Mouse (Mus musculus): ENCODE measurements around the gene Ret.

Gene Ret

DNA sequence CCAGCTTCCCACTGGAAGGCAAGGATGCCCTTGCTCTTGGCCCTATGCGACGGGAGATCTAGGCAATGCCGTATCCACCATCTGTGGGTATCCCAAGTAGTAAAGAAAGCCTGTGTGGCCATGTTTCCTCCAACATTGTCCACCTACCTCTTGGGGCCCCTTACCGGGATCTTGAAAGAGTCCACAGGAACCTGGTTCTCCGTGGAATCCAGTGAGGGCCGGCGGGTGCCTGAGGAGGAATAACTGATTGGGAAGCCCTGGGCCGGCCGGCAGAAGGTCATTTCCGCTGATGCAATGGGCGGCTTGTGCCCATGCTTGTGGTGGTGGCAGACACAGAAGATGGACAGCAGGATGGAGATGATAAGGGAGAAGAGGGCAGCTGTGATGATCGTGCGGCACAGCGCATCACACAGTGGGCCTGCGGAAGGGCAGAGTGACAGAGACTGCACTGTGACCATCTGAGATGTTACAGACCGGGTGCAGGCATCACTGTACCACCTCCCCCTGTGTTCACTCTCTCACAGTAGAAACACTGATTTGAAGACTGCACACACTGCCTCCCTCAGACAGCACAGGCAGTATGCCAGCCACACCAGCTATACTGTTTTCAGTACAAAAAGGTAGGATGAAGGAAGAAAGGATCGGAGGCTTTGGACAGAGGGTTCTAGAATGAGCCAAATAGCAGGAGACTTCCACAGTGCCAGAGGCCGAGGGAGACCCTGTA, 24.1 kb downstream of the Ret start:
- no peak for DNase-seq

DNA sequence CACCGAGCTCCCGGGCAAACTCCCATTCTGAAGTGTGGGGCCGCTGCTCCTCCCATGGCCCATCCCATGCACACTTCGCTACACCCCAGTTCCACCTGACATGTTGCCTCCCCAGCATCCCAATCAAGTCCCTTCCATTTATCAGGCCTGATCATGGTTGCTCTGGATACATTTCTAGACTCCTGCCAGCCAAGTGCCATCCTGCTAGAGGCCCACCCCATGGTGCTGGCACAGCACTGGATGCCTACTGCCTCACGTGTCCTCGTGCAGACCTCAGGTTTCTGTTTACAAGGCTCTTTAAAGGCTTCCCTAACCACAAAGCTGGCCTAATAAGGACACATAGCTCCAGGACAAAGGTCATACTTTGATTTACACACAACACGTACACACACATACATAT, 26.1 kb downstream of the Ret start:
- no peak for DNase-seq

DNA sequence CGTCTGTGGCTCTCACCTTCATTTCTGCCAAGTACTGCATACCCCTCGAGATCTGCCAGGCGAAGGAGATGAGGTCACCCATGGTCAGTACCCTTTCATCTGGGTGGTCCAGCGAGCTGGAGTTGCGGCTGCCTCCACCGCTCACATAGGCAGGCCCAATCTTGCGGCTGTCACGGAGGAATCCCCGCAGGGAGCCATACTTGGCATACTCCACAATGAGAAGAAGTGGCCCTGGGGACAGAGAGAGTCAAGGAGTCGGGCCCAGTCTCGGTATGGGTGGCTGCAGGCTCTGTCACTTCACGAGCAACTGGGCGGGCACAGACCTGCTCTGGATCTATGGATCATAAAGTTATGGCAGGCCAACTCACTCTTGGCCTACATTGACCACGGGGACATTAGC, 29.4 kb downstream of the Ret start:
- no peak for DNase-seq

DNA sequence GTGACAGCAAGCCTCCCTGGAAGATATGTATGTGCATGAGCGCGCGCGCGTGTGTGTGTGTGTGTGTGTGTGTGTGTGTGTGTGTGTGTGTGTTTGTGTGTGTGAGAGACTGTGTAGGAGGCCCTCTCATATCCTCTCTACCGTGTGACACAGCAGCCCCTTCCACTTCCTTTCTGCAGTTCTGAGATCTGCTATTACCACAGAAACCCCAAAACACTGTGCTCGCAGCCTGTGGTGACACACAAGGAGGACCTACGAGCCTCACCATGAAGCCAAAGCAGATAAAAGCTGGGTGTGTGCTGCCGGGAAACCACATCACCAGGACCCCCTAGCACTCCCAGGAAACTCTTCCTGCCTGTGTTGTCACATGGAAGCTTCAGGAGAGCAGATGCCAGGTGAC, 30.5 kb downstream of the Ret start:
- DNase-seq, result no peak

DNA sequence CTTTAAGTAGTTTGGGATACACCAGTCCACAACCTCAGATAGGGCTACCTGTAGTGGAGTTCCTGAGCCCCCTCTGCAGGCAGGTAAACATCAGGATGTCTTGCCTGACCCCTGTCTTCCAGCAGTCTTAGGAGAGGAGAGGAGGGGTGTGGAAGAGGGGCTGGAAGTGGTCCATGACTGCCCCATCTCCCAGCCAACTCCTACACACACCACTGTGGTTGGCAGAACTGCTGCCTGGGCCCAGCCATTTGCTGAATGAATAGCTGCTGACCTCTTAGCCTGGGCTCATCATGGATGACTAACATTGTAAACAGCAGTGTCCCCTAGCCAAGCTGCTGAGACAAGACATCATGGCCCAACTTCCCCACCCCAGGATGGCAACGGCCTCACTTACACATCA, 32.0 kb downstream of the Ret start:
- DNase-seq, result no peak

DNA sequence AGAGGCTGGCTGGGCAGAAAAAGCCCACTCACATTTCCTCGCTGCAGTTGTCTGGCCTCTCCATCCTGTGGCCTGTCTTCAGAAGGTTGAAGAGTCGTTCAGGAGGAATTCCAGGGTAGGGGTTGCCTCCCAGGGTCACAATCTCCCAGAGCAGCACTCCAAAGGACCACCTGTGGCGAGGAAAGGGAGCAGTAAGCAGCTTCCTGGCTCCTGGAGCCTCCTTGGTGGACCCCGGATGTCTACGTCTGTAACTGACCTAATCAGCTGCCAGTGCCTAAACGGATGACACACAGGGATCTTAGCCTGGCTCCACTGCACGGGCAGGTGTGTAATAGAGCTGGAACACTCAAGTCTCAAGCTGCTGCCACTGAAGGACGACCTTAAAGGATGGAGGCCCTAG, 32.8 kb downstream of the Ret start:
- DNase-seq, result no peak

DNA sequence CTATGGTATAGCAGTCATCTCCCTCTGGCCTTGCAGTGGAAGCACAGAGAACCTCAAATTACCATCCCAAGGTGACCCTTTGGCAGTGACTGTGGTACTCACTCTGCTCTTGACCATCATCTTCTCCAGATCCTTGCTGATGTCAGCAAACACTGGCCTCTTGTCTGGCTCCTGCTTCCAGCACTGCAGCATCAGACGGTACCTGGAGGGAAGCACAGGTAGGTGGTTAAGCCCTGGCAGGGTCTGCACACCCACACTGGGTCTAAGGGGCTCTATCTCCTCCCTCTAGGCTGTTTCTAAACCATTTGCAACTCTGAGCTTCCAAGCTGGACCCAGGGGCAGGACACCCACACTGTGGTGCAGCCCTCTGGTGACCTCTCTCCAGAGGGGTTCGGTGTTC, 34.4 kb downstream of the Ret start:
- no peak for DNase-seq

DNA sequence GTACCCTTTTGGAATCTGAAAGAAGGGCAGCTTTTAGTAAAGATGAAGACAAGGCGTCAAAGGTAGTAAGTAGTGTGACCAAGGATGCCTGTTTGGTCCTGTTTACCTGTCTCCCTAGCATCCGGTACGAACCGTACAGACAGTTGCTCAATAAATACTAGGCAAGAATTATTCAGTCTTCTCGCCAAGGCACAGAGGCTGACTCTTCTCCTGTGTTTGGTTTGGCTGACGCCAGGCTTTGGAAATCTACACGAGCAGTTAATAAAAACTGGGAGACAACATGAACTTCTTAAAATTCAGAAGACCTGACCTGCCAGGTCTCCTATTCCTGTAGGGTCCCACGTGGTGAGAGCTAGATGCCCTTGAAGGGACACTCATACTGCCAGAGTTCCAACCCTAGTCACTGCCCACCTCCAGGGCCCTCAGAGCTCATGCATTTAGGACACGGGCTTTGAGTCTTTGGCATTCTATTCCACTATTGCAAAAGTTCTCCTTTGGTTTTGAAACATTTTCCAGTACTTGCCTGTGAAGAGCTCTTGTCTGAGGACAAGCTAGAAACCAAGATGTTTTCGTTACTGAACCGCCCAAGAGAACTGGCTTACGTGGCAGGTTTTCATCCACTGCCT, 34.9 kb downstream of the Ret start:
- DNase-seq, result no peak

DNA sequence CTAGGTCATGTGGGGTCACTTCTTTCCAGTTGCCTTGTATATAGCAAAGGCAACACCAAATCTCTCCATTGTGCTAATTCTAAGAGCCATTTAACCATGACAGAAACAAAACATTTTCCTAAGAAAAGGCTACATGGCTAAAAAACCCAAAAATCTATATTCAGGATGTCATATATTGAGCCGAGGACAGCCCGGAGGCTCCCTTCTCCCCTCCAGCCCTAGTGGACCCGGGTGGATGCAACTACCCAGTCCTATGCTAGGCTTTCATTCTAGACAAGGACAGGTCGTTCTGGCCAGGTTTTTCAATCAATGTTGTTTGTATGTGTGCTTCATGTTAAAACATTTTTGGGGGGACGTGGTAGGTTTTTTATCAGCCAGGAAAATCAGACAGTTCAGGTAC, 44.4 kb downstream of the Ret start:
- no peak for DNase-seq

DNA sequence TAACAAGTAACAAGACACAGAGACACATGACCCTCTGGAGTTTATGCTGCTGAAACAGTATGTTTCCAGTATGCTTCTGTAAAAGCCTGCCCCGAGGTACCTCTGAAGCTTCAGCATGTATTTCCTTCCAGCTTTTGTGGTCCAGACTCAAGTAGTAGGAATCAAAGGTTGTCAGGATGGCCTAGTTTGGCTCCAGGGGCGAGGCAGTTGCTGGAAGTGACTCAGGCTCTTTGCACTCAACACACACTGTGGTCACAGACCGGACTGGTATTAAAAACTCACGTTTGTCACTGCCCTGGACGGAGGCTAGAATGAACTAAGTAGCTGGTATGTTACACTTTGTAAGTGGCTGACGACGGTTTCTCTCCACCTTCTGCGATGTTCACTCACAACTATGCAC, 46.5 kb downstream of the Ret start:
- no peak for DNase-seq

DNA sequence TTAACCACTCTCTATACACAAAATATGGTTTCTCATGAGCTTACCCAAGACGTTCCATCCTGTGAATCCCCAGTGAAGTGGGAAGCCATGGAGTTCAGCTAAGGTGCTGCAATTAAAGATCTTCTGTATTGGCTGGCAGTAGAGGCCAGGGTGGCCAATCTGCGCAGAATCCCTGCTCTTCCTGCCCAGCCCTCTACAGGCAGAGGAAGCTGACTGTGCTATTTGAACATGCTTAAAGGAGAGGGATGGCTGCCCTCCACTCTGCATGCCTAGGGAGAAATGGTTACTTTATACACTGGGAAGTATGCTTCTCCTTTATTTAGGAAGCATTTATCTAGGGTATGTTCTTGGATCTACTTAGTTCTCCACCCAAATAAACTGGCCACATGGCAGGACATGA, 47.0 kb downstream of the Ret start:
- no peak for DNase-seq

DNA sequence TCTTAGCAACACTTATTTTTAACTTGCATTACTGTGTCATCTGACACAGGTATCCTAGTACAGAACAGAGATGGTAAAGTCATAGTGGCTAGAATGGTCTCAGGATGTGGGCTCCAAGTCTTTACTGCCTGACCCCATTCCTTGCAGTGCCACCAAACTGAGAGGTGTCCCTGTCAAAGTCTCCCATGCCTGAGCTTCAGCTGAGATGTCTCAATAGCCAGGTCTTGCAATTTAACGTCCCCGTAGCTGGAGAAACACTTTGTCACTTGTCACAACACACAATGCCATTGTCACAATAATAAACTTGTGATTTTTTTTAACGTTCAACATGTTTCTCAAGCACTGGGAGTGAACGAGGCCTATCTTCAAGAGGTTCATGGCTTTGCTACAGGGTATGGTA, 47.4 kb downstream of the Ret start:
- DNase-seq, result no peak

DNA sequence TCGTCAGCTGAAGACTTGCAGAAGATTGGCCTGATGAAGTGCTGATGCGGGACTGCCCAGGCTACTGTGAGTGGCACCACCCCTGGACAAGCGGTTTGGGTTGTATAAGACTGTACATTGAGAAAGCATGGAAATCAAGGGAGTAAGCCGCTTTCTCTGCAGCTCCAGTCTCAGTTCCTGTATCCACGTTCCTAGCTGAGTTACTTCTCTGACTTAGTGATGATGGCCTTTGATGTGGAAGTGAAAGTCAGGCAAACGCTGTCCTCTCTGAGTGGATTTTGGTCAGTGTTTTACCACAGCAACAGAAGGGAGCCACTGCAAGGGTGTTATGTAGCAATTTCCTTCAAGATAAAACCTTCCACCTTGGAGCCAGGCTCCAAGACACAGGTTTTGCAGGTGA, 56.6 kb downstream of the Ret start:
- DNase-seq, result no peak

DNA sequence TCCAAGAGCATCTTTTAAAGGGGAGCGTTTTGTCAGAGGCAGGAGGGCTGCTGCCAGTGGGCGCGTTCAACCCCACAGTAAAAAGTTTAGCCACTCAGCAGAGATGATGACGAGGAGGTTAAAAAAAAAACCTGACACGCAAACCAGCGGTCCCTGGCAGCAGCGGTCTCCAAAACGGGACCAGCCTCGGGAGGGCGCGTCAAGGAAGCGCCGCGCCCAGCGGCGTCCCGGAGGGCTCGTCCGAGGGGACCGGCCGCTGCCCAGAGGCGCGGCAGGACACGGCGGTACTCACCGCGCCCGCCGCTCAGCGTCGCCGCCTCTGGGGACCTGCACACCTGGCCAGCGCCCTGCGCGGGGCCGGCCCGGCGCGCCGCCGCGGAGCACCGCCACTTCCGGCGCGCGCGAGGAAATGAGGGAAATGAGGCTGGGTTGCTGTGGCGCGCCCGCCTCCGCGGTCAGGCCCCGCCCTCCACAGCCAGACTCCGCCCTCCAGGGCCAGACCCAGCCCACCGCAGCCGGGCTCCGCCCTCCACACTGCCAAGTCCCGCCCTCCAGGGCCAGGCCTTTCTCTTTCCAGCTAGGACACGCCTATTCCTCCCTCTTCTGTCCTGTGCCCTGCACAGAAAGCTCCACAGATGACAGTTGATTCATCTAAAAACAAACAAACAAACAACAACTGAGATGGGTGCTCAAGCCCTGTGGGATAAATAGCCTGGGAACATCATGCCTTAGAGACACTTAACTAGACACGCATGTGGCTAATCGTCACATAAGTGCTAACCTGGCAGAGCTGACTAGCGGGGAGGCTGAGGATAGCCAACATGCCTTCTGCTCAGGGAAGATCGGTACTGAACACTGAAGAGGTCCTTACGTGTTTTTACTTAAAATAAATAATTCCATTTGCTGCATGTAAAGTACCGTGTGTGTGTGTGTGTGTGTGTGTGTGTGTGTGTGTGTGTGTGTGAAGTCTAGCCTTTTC, 58.5 kb downstream of the Ret start, which contains the start of gene Csgalnact2:
TSS of gene Csgalnact2 (minus strand) at position 410 of the 979 bp plus-strand sequence.
- peak; percentile 96 for DNase-seq

DNA sequence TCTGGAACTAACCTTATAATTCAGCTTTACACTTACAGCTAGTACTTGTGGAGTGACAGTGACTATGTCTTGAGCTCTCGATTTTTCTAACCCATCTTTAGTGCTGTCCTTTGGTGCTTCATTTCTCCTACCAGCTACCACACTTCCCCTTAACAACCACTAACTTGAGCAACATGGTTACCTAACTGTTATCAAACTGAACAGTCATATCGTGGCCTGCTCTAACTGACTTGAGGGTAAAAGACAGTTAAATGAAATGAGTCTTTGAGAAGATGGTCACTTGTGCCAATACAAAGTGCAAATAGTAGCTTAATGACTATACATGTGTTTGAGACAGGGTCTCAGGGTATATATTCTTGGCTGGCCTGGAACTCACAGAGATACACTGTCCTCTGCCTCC, 60.4 kb downstream of the Ret start:
- no peak for DNase-seq

DNA sequence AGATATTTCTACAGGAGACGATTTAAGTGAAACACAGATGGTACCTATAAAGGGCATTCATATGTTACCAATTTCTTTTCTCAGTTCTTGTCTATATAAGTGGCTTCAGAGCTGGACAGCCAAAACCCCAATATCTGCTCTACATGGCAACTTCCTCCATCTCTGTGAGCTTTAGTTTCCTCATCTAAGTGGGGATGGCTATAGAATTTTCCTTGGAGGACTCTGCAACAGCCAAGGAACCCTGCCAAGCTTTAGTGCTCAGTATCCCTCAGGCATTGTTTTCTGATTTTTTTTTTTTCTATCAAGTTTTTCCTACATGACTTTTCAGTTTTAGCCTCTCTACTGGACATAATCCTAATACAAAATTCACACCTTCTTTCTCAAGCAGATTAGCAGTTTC, 63.1 kb downstream of the Ret start:
- no peak for DNase-seq

DNA sequence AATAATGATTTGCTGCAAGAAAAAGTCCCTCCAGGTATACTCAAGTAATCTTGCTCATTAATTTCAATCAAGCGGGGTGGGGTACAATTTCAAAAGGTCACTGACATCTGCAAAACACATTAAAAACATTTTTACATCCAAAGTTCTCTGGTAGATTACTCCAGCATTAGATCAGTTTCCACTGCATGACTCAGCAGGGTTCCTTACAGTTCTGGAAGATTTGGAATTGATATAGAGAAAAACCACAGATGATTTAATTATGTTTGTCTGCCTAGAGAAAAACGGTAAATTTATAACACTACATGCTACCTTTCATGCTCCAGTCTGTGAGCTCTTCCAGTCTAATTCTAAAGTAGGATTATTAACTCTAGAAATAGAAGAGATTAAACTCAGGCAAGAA, 67.5 kb downstream of the Ret start:
- no peak for DNase-seq

DNA sequence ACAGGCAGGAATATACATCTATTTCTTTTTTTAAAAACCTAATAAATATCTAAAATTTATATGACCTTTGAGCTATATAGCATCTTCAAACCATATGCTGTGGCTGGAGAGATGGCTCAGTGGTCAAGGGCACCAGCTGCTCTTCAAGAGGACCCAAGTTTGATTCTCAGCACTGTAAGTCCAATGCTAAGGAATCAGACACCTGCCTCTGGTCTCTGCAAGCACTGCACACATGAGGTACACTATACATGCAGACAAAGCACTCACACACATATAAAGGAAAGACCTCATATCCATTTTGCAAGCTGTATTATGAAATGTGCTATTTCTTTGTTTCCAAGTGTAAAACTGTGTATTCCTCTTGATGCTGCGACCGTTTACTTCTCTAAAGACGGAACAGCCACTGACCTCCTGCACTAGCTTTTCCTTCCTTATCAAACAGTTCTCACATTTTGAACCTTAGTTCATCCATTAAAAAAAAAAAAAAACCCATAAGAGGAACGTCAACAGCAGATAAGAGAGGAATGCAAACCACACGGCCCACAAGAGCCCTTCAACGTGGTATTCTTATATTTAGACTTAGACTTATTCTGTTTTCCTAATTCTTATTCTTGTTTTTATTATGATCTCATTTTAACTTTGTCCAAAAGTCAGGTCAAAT, 69.6 kb downstream of the Ret start:
- no peak for DNase-seq

DNA sequence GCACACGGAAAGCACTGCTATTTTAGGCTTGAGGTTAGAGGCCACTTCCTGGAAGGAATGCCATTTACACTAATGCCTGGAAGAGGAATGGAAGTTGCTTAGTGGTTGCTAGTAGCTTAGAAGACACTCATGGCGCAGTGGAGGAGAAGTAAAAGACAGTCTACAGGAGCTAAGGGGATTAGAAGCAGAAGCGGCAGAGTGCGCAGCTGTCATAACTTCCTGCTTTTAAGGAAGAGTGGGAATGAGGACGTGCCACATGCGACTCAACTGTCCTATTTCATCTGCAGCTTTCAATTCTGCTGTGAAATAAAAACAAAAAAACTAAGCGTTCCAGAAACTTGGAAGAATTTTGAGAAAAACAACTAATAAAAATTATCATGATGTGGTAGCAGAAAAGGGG, 70.3 kb downstream of the Ret start:
- no peak for DNase-seq

DNA sequence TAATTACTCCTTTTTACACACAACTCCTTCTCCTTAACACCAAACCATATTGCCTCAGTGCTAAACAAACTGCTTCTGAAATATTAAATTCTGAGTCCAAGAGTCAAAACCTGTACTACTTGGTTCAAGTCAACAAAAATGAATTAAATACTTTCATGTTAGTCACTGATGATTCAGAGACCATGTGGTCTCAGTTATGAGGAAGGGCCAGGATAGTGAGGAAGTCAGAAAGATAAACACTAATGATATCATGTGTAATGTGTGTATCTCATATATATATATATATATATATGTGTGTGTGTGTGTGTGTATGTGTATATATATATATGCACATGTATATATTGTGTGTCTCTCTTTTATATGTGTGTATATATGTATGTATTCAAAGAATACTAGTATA, 70.9 kb downstream of the Ret start:
- DNase-seq, result no peak

DNA sequence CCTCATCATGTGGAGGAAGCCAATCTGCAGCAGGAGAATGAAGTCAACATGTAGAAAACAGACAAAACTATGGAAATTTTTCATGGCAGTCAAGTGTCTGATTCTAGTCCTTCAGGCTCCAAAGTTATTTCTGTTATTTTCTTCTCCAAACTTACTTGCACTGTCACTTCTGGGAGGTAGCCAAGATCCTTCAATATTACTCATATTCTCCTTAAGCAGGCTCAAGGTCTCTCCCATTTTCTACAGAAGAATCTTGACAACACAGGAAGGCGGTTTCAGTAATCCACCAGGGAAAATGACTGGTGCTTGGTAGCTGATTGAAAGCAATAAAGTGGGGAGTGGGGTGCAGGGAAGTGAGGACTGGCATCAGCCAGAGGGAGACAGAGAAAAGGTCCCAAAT, 74.8 kb downstream of the Ret start:
- DNase-seq, result no peak

DNA sequence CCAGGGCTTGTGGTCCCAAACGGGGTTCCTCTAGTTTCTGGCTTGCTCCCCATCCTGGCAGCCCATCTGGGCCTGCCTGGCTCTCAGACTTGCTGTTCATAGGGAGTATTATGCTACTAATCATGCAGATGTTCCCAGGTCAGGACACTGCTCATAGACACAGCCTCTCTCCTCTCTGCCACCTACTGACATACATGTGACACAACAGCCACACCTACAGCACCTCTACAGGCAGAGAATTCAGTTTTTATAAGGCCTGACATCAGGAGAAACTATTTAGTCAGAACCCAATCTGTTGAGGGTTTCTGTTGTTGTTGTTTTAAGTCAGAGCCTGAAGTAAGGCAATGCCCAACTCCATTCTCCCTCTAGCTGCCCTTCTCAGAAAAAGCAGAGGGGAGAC, 85.7 kb downstream of the Ret start:
- no peak for DNase-seq
